Mouse (Mus musculus) G1E (cell line): Measurements from ENCODE around the gene Ghrhr.

Experiments used
- CTCF ChIP-seq: IDR thresholded peaks from 2 replicates; pipeline ENCODE4 v1.5.1; 2012; ENCODE audit warnings: low read depth, low read length, inconsistent platforms, mixed read lengths
- POLR2AphosphoS5 ChIP-seq: IDR thresholded peaks from 2 replicates; pipeline ENCODE4 v1.6.1; 2012; ENCODE audit warnings: low read depth, low read length, inconsistent platforms; ENCODE audit not compliant: insufficient replicate concordance
- TAL1 ChIP-seq: conservative IDR thresholded peaks from 2 replicates; pipeline ENCODE4 v1.6.1; 2012; ENCODE audit warnings: low read depth, low read length, inconsistent platforms, mixed read lengths

DNA sequence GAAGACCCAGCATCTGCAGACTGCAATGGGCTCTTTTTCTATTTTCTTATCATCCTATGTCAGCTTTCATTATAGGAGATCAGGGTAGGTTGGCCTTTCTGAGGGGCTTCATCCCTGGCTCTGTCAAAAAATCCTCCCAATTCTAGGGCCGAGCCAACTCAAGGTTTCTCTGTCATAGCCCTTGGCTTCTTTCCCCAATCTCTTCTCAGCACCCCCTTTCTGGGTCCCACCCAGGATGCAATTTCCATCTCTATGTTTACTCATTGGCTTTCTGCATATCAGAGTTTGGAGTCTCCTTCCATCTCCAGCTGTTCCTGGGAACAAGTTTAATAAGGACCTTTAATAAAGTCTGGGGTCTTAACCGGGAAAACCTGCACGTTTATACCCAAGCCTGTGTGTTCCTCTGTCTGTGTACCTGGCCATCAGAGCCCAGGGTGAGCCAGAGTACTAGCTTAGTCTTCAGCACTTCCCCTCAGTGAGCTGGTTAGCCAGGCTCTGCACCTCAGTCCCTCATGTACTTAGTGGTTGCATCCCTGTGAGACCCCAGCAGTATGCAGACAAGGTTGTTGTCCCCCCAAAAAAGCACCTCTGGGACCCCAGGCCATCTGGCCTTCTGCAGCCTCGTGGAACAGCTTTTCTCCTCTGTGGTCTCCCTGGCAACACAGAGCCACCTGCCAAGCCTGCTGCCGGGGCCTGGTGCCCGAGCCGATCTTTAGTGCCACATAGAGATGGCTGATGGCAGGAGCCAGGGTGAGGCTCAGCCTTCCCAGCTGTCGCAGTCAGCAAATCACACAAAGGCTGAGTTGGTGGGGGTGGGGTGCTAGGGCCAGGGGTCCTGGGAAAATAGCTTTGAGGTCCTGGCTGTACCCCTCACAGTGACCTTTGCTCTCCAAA, 59.4 kb downstream of the Ghrhr start:
- TF ChIP-seq POLR2AphosphoS5 (no peak), CTCF (no peak), TAL1 (no peak)
